Mouse (Mus musculus) forebrain, embryonic 14.5 days (tissue): ENCODE measurements around the gene Scamp5. TPM values are rescaled to one million over a fixed set of nuclear protein-coding genes. Genes with fewer than 3 reads are reported as not detected.

ENCODE experiments used
- ATAC-seq: fragments of 200-750 bp; cut with Nextera tagmentation; 2 replicates; pipeline ENCODE4 v1.8.0; 2017; ENCODE audit warnings: mild to moderate bottlenecking, moderate library complexity
- DNase-seq: peaks from one replicate; pipeline ENCODE4 v3.0.0-alpha.2; 2015; ENCODE audit warnings: low spot score
- H3K27ac ChIP-seq: fragments of 300-500 bp; sonication (generic); 2 replicates; pipeline ENCODE4 v1.5.1; 2014; ENCODE audit warnings: low read depth, mild to moderate bottlenecking, control low read depth, low read length, moderate library complexity
- H3K27me3 ChIP-seq: fragments of 300-500 bp; sonication (generic); replicated peaks from 2 replicates; pipeline ENCODE4 v1.6.1; 2014; ENCODE audit warnings: low read length, control low read depth, mixed read lengths; ENCODE audit not compliant: control insufficient read depth, insufficient read depth
- H3K36me3 ChIP-seq: fragments of 300-500 bp; sonication (generic); 2 replicates; pipeline ENCODE4 v1.6.1; 2014; ENCODE audit warnings: low read length, control low read depth; ENCODE audit not compliant: control insufficient read depth, insufficient read depth
- H3K4me1 ChIP-seq: fragments of 300-500 bp; sonication (generic); 2 replicates; pipeline ENCODE4 v1.6.1; 2014; ENCODE audit warnings: antibody characterized with exemption, low read length, control low read depth; ENCODE audit not compliant: control insufficient read depth, insufficient read depth
- H3K4me2 ChIP-seq: fragments of 300-500 bp; sonication (generic); 2 replicates; pipeline ENCODE4 v1.6.1; 2014; ENCODE audit warnings: mild to moderate bottlenecking, control low read depth, low read length
- H3K4me3 ChIP-seq: fragments of 300-500 bp; sonication (generic); 2 replicates; pipeline ENCODE4 v1.5.1; 2014; ENCODE audit warnings: low read depth, low read length, control low read depth
- H3K9ac ChIP-seq: fragments of 300-500 bp; sonication (generic); 2 replicates; pipeline ENCODE4 v1.6.1; 2014; ENCODE audit warnings: mild to moderate bottlenecking, low read length, control low read depth, moderate library complexity
- H3K9me3 ChIP-seq: fragments of 300-500 bp; sonication (generic); replicated peaks from 2 replicates; pipeline ENCODE4 v1.6.1; 2016; ENCODE audit warnings: low read length, control low read depth, mixed read lengths; ENCODE audit not compliant: control insufficient read depth
- WGBS: fragments of 180-500 bp; shearing (Covaris S2); extraction: QIAGEN DNeasy Blood & Tissue Kit; methylation state at CpG from one replicate; pipeline ENCODE4 v1.1.7; 2014; 5-methylcytosine and 5-hydroxymethylcytosine counted together
- polyA plus RNA-seq: library from polyadenylated mRNA; unstranded; fragments of >200 nt; fragmentation: Nextera tagmentation; extraction: Ambion mirVana; gene quantifications from 2 replicates; pipeline ENCODE4 v1.2.1, GENCODE M21; 2014

Gene Scamp5
- polyA plus RNA-seq: 73.9 and 91.1 TPM in 2 replicates

GRCm38 (mm10) chr9:57467896-57468549, at the start of gene Scamp5:
Gene Scamp5, minus strand, starts transcription at chr9:57468060.
- Histone ChIP-seq H3K4me3 (peak within 1 kb of the TSS; percentile 87), H3K9ac (peak within 1 kb of the TSS; percentile 91), H3K9me3 (no peaks in the 10 kb centered on the region), H3K4me2 (peak within 1 kb of the TSS; percentile 76), H3K4me1 (peaks cover 13% of the 10 kb centered on the region), H3K36me3 (peaks cover 5% of the 10 kb centered on the region), H3K27ac (peak within 1 kb of the TSS; percentile 81), H3K27me3 (no peaks in the 10 kb centered on the region)
- ATAC-seq: peak; percentile 96
- peak; percentile 97 for DNase-seq
- 2% methylated on average over 48 of the region's 48 CpGs for WGBS

GRCm38 (mm10) chr9:57517113-57517512, 49.3 kb upstream of the Scamp5 start:
- ATAC-seq (0 out of 2 replicates have a peak, but pooled peaks have one; percentile 5), DNase-seq (peak; percentile 90)
- no peaks in the 10 kb centered on the region for H3K36me3 ChIP-seq
- no peak overlapping the region for H3K4me2 ChIP-seq
- H3K27ac ChIP-seq: 0 out of 2 replicates have a peak overlapping the region, but pooled peaks have one; percentile 14
- WGBS: 2% methylated on average over 3 of the region's 3 CpGs
- H3K27me3 ChIP-seq: no peaks in the 10 kb centered on the region
- no peak overlapping the region for H3K4me3 ChIP-seq
- H3K9me3 ChIP-seq: no peaks in the 10 kb centered on the region
- peaks cover 2% of the 10 kb centered on the region; the same call in 1 of the 2 replicates for H3K4me1 ChIP-seq
- H3K9ac ChIP-seq: no peak overlapping the region; the same call in 1 of the 2 replicates

GRCm38 (mm10) chr9:57510577-57510976, 42.7 kb upstream of the Scamp5 start:
- Histone ChIP-seq H3K27me3 (peaks cover 10% of the 10 kb centered on the region; the same call in 1 of the 2 replicates), H3K27ac (no peak overlapping the region), H3K9me3 (no peaks in the 10 kb centered on the region), H3K4me1 (no peaks in the 10 kb centered on the region), H3K9ac (no peak overlapping the region), H3K4me3 (no peak overlapping the region), H3K4me2 (no peak overlapping the region), H3K36me3 (no peaks in the 10 kb centered on the region)
- ATAC-seq: no peak
- WGBS: 59% methylated on average over 2 of the region's 2 CpGs
- no peak for DNase-seq

DNA sequence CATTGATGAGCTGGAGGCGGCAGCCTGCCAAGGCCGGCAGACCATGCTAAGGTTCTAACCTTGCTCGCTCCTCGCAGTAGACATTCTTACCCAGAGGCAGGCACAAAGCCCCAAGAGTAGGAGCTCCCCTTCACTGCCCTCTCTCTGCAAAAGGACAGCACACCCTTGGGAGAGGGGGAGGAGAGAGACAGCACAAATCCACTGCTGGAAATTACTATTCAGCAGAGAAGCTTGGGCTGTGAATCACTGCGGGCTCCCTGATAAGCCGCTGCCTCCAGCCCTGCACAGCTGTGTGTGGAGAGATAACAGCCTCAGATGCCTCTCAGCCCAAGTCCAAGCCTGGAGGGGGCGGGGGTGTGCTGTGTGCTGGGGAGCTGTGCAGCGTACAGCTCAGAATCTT, 37.8 kb upstream of the Scamp5 start:
- Histone ChIP-seq H3K9ac (0 out of 2 replicates have a peak overlapping the region, but pooled peaks have one; percentile 7), H3K4me1 (peaks cover 26% of the 10 kb centered on the region), H3K27me3 (peaks cover 41% of the 10 kb centered on the region), H3K4me2 (peak overlapping the region; percentile 93), H3K9me3 (no peaks in the 10 kb centered on the region), H3K27ac (peak overlapping the region; percentile 68), H3K4me3 (no peak overlapping the region), H3K36me3 (no peaks in the 10 kb centered on the region)
- DNase-seq (peak; percentile 63), ATAC-seq (peak; percentile 47)
- WGBS: 4% methylated on average over 8 of the region's 8 CpGs

DNA sequence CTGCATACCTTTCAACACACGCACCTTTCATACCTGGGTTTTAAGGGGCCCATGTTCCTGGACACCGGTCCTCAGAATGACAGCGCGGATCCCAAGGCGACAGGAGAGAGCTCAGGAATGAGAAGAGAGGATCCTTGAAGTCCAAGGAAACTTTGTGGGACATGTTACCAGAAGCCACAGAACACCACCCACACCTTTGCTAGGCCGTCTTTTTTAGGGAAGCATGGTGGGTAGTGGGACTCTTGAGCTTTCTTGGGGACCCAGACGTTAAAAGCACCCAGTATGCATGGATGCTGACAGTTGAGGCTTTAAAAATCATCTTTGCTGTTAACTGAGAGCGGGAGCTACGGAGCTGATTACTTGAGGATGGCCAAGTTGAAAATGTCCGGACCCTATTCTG, 37.0 kb upstream of the Scamp5 start:
- H3K9ac ChIP-seq: no peak overlapping the region
- no peak overlapping the region for H3K4me3 ChIP-seq
- H3K4me1 ChIP-seq: peaks cover 26% of the 10 kb centered on the region
- 0 out of 2 replicates have a peak overlapping the region, but pooled peaks have one; percentile 68 for H3K27ac ChIP-seq
- H3K27me3 ChIP-seq: peaks cover 47% of the 10 kb centered on the region
- no peak for ATAC-seq
- peak overlapping the region; percentile 93 for H3K4me2 ChIP-seq
- no peaks in the 10 kb centered on the region for H3K36me3 ChIP-seq
- H3K9me3 ChIP-seq: no peaks in the 10 kb centered on the region
- 52% methylated on average over 10 of the region's 10 CpGs for WGBS
- no peak for DNase-seq

- Histone ChIP-seq H3K4me1 (peaks cover 26% of the 10 kb centered on the region), H3K9me3 (no peaks in the 10 kb centered on the region), H3K4me3 (peak overlapping the region; percentile 40), H3K27me3 (peaks cover 47% of the 10 kb centered on the region), H3K9ac (peak overlapping the region; percentile 56), H3K4me2 (peak overlapping the region; percentile 93), H3K36me3 (no peaks in the 10 kb centered on the region), H3K27ac (no peak overlapping the region)
- ATAC-seq (peak; percentile 27; the same call in 1 of the 2 replicates), DNase-seq (peak; percentile 70)
- 1% methylated on average over 34 of the region's 34 CpGs for WGBS
These were observed 36.5 kb upstream of the Scamp5 start for GRCm38 (mm10) chr9:57504381-57504700.

DNA sequence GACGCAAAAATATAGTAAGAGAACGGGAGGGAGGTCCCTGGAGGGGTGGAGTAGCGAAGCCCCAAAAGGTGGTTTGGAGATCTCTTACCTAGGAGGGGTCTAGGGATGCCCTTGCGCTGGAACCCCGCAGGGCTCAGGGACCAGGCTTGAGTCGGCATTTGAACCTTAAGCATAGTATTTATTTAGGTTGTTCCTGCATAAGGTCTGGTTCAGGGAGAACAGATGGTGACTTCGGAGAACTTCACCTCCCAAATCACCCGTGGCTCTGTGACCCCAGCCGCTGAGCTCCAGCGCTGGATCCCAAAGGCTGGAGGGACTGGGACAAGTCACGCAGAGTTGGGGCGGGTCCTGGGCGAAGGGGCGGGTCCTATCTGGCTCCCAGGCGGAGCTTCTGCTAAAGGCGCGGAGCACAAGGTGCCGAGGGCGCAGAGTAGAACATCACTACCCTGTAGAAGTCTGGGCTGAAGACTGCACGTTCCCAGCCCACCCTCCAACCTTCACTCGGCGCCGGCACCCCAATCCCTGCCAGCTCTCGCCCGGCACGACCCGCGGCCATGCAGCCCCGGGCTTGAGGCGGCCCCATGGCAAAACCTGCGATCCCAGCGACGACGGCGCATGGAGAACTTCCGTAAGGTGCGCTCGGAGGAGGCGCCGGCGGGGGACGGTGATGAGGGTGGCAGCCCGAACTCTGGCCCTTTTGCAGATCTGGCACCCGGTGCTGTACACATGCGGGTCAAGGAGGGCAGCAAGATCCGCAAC, 35.9 kb upstream of the Scamp5 start, which contains the start of gene Rpp25:
Rpp25 (plus strand) TSS at position 405 of the 759 bp plus-strand sequence.
- Histone ChIP-seq H3K27me3 (peaks cover 47% of the 10 kb centered on the region), H3K9ac (peak within 1 kb of the TSS; percentile 56), H3K4me3 (peak within 1 kb of the TSS; percentile 40), H3K27ac (peak within 1 kb of the TSS; percentile 94), H3K9me3 (no peaks in the 10 kb centered on the region), H3K4me1 (peaks cover 26% of the 10 kb centered on the region), H3K36me3 (no peaks in the 10 kb centered on the region), H3K4me2 (peak within 1 kb of the TSS; percentile 93)
- ATAC-seq: peak; percentile 60
- DNase-seq: peak; percentile 58
- WGBS: 1% methylated on average over 46 of the region's 46 CpGs

- peaks cover 30% of the 10 kb centered on the region for H3K4me1 ChIP-seq
- H3K36me3 ChIP-seq: no peaks in the 10 kb centered on the region
- DNase-seq (no peak), ATAC-seq (no peak)
- peak overlapping the region; percentile 56 for H3K9ac ChIP-seq
- peak overlapping the region; percentile 94 for H3K27ac ChIP-seq
- peaks cover 47% of the 10 kb centered on the region for H3K27me3 ChIP-seq
- H3K9me3 ChIP-seq: no peaks in the 10 kb centered on the region
- H3K4me2 ChIP-seq: peak overlapping the region; percentile 93
- 10% methylated on average over 23 of the region's 23 CpGs for WGBS
- H3K4me3 ChIP-seq: peak overlapping the region; percentile 40
These were observed 35.2 kb upstream of the Scamp5 start for GRCm38 (mm10) chr9:57502911-57503621.
